Mouse (Mus musculus) embryo, embryonic 11.5 days (tissue): Measurements from ENCODE around the gene Pdcd6ip.

Source experiments
- DNase-seq: peaks from one replicate; pipeline ENCODE4 v3.0.0-alpha.2; 2012; ENCODE audit warnings: low read depth, low spot score

The Pdcd6ip gene

DNA sequence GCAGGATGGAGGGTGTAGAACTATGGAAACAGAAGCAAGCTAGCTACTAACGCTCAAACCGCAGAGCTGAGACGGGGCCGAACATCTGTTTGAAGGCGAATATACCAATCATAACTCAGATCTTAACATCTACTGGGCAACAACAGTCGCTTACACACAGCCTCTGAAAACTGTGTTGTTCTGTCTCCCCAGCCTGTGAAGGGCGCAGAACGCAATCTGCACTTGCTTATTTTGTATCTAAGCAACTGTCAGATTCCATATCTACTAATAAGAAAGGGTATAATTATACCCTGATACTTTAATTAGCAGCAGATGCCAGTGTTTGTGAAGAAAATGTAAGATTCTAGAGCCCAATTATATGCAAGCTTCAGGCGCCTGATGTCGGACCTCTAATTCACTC lies 81.3 kb downstream of the Pdcd6ip start:
- no peak for DNase-seq

DNA sequence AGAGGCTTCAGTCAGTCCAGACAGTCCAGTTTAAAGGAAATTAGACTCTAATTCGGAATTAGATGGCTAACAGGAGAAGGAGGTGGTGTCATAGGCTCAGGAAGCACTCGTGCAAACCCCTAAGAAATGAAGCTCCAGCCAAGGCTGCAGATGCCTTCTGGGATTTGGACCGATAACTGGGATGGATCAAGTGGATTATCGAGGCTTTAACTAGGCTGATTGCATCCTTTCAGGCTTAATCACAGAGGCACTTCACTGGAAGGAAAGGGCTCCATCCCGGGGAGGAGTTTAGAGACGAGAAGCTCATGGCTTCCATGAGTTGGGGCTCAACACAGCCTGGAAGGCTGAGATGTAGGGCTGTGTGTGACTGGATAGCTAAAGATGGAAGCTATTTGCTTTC lies 84.0 kb downstream of the Pdcd6ip start:
- no peak for DNase-seq

DNA sequence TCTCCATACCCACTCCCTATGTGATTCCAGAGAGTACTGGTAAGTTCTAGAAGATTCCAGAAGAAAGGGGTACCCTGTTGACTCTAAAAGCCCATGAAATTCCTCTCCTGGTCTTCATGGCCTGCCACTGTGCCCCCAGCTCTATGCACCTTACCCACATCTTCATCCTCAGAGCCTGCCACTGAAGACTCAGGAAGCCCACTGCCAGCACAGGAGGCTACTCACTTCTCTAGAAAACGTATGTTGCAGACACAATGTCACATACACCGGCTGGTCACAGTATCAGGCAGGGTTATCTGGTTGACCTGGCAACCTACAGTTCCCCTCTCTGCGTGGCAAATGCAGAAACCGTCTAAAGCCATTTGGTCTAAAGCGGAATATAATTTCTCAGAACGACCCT lies 91.0 kb downstream of the Pdcd6ip start:
- DNase-seq = no peak

DNA sequence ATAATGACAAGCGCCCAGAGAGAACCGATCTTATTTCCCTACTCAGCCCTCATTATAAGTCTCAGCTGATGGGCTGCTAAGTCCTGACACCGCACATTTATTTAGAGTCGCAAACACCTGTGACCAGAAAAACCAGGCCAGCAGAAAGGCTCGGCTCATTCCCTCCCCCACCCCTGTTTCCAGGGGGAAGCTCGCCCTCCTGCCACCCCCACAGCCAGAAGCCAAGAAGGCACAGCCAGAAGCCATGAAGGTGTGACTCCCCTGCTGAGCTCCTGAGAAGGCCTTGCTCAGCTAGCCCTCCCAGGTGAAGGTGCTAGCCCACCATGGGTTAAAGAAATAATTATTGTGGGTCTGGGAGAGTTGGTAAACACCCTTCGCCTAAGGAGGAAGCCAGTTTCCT lies 97.3 kb downstream of the Pdcd6ip start:
- no peak for DNase-seq

DNA sequence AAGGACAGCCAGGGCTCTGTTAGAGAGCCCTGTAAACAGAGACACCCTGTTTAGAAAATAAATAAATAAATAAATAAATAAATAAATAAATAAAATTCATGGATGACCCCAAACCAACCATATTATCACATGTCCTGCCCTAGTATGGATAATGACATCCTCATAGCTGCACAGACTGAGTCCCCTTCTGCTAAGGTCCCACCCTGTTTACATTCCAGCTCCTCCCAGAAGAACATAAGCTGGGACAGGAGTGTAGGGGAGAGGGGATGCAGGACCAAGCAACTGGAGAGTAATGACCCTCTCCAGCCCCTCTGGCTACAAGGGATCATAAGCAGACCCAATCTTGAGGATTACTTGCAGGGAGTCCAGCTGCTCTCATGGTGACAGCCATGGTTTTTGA lies 105.9 kb downstream of the Pdcd6ip start:
- DNase-seq = no peak
